Mouse (Mus musculus) C2C12 (cell line): ENCODE measurements around the gene Spdef. TPM values are rescaled to one million over a fixed set of nuclear protein-coding genes. Genes with fewer than 3 reads are reported as not detected.

Experiments
- H3K27me3 ChIP-seq: one replicate; pipeline ENCODE4 v1.6.1; 2011; ENCODE audit not compliant: control insufficient read depth, insufficient read depth, insufficient read length
- H3K36me3 ChIP-seq: one replicate; pipeline ENCODE4 v1.6.1; 2011; ENCODE audit not compliant: control insufficient read depth, insufficient read depth
- H3K4me3 ChIP-seq: one replicate; pipeline ENCODE4 v1.5.1; 2011; ENCODE audit warnings: mild to moderate bottlenecking, control low read depth; ENCODE audit not compliant: poor library complexity, insufficient read depth, severe bottlenecking
- H3K79me2 ChIP-seq: one replicate; pipeline ENCODE4 v1.6.1; 2011; ENCODE audit not compliant: control insufficient read depth, insufficient read depth
- H3K79me3 ChIP-seq: one replicate; pipeline ENCODE4 v1.6.1; 2011; ENCODE audit warnings: low read depth, control low read depth
- H3ac ChIP-seq: one replicate; pipeline ENCODE3; 2011; ENCODE audit warnings: low read depth; ENCODE audit not compliant: control insufficient read depth, insufficient read length
- CEBPB ChIP-seq: IDR thresholded peaks from one replicate; pipeline ENCODE4 v1.6.1; 2011; ENCODE audit warnings: low read depth, mild to moderate bottlenecking, control low read depth, moderate library complexity
- CTCF ChIP-seq: IDR thresholded peaks from one replicate; pipeline ENCODE4 v1.5.1; 2011; ENCODE audit not compliant: control insufficient read depth, insufficient read depth, insufficient read length
- FOSL1 ChIP-seq: IDR thresholded peaks from one replicate; pipeline ENCODE4 v1.8.0; 2011; ENCODE audit warnings: mild to moderate bottlenecking, low read length; ENCODE audit not compliant: poor library complexity, insufficient read depth, severe bottlenecking
- MAX ChIP-seq: IDR thresholded peaks from one replicate; pipeline ENCODE4 v1.6.1; 2011; ENCODE audit warnings: mild to moderate bottlenecking, control low read depth
- MYOD1 ChIP-seq: IDR thresholded peaks from one replicate; pipeline ENCODE4 v1.6.1; 2011; ENCODE audit warnings: low read depth; ENCODE audit not compliant: control insufficient read depth, insufficient read length
- MYOG ChIP-seq: IDR thresholded peaks from one replicate; pipeline ENCODE4 v1.6.1; 2011; ENCODE audit not compliant: control insufficient read depth, insufficient read length; ENCODE audit errors: extremely low read depth
- USF1 ChIP-seq: IDR thresholded peaks from one replicate; pipeline ENCODE4 v1.6.1; 2011; ENCODE audit warnings: low read depth, mild to moderate bottlenecking, control low read depth, moderate library complexity
- polyA plus RNA-seq: library from polyadenylated mRNA; unstranded; fragments of >200 nt; fragmentation: generic; extraction: Trizol; gene quantifications from one replicate; pipeline ENCODE4 v1.2.1, GENCODE M21; 2012; ENCODE audit warnings: missing spikeins

The Spdef gene
- polyA plus RNA-seq, 1 experiment: not detected

- Histone ChIP-seq H3K79me2 (no peaks in the 10 kb centered on the region), H3K79me3 (no peaks in the 10 kb centered on the region), H3K36me3 (no peaks in the 10 kb centered on the region), H3K4me3 (no peak overlapping the region), H3ac (no peak overlapping the region), H3K27me3 (peaks cover 8% of the 10 kb centered on the region)
- no peak for TF ChIP-seq CTCF
- no peak for TF ChIP-seq USF1
- TF ChIP-seq MYOD1: no peak
- TF ChIP-seq MYOG: no peak
- TF ChIP-seq FOSL1: no peak
- no peak for TF ChIP-seq CEBPB
Measured at GRCm38 (mm10) chr17:27734344-27735073, 5.8 kb upstream of the Spdef start.

GRCm38 (mm10) chr17:27732694-27733093 is 3.9 kb upstream of the Spdef start:
- H3K4me3 ChIP-seq: no peak overlapping the region
- H3K27me3 ChIP-seq: peaks cover 20% of the 10 kb centered on the region
- H3ac ChIP-seq: no peak overlapping the region
- H3K36me3 ChIP-seq: no peaks in the 10 kb centered on the region
- TF ChIP-seq USF1 (no peak), FOSL1 (no peak), MYOD1 (no peak), CEBPB (no peak), CTCF (no peak), MAX (no peak), MYOG (no peak)
- no peaks in the 10 kb centered on the region for H3K79me3 ChIP-seq
- H3K79me2 ChIP-seq: no peaks in the 10 kb centered on the region

GRCm38 (mm10) chr17:27732152-27732551 is 3.4 kb upstream of the Spdef start:
- no peak overlapping the region for H3ac ChIP-seq
- no peaks in the 10 kb centered on the region for H3K79me3 ChIP-seq
- TF ChIP-seq CTCF: no peak
- TF ChIP-seq USF1: no peak
- no peak for TF ChIP-seq FOSL1
- TF ChIP-seq MYOD1: no peak
- no peak for TF ChIP-seq MAX
- no peak for TF ChIP-seq CEBPB
- H3K27me3 ChIP-seq: peaks cover 20% of the 10 kb centered on the region
- no peak overlapping the region for H3K4me3 ChIP-seq
- no peaks in the 10 kb centered on the region for H3K36me3 ChIP-seq
- no peaks in the 10 kb centered on the region for H3K79me2 ChIP-seq

- H3K4me3 ChIP-seq: no peak overlapping the region
- H3K36me3 ChIP-seq: no peaks in the 10 kb centered on the region
- H3K79me2 ChIP-seq: no peaks in the 10 kb centered on the region
- no peaks in the 10 kb centered on the region for H3K79me3 ChIP-seq
- H3K27me3 ChIP-seq: peaks cover 45% of the 10 kb centered on the region
- H3ac ChIP-seq: no peak overlapping the region
- TF ChIP-seq MYOD1: no peak
- TF ChIP-seq CTCF: no peak
- no peak for TF ChIP-seq MYOG
- no peak for TF ChIP-seq USF1
- TF ChIP-seq FOSL1: no peak
- TF ChIP-seq CEBPB: no peak
- no peak for TF ChIP-seq MAX
Measured at GRCm38 (mm10) chr17:27726527-27726926, 2.2 kb downstream of the Spdef start.

GRCm38 (mm10) chr17:27725412-27725811 is 3.3 kb downstream of the Spdef start:
- H3K4me3 ChIP-seq: no peak overlapping the region
- H3K27me3 ChIP-seq: peaks cover 48% of the 10 kb centered on the region
- TF ChIP-seq FOSL1 (no peak), MYOD1 (no peak), CTCF (no peak), MYOG (no peak), MAX (no peak), CEBPB (no peak), USF1 (no peak)
- no peaks in the 10 kb centered on the region for H3K79me3 ChIP-seq
- H3K36me3 ChIP-seq: no peaks in the 10 kb centered on the region
- H3ac ChIP-seq: no peak overlapping the region
- no peaks in the 10 kb centered on the region for H3K79me2 ChIP-seq

- TF ChIP-seq MYOD1: no peak
- no peak for TF ChIP-seq CEBPB
- TF ChIP-seq USF1: no peak
- TF ChIP-seq FOSL1: no peak
- no peak for TF ChIP-seq MYOG
- TF ChIP-seq MAX: no peak
- no peak for TF ChIP-seq CTCF
- H3K79me3 ChIP-seq: no peaks in the 10 kb centered on the region
- H3ac ChIP-seq: no peak overlapping the region
- H3K79me2 ChIP-seq: no peaks in the 10 kb centered on the region
- no peaks in the 10 kb centered on the region for H3K36me3 ChIP-seq
- H3K4me3 ChIP-seq: no peak overlapping the region
- peaks cover 49% of the 10 kb centered on the region for H3K27me3 ChIP-seq
Measured at GRCm38 (mm10) chr17:27725011-27725410, 3.7 kb downstream of the Spdef start.
